Mouse (Mus musculus) limb, embryonic 10.5 days (tissue): ENCODE measurements around the gene P4hb. TPM values are rescaled to one million over a fixed set of nuclear protein-coding genes. Genes with fewer than 3 reads are reported as not detected.
"Not testable (repeated sequence)": the region's sequence is repeated elsewhere in the genome, so short reads cannot be mapped to it uniquely, and the experiment has no call there.

Experiments used
- DNase-seq: peaks from one replicate; pipeline ENCODE4 v3.0.0-alpha.2; 2017; ENCODE audit warnings: low spot score
- H3K27ac ChIP-seq: fragments of 300-500 bp; sonication (generic); 2 replicates; pipeline ENCODE4 v1.5.1; 2016; ENCODE audit warnings: mild to moderate bottlenecking
- H3K27me3 ChIP-seq: fragments of 300-500 bp; sonication (generic); 2 replicates; pipeline ENCODE4 v1.6.1; 2016; ENCODE audit warnings: low read depth, mild to moderate bottlenecking; ENCODE audit not compliant: poor library complexity, severe bottlenecking
- H3K36me3 ChIP-seq: fragments of 300-500 bp; sonication (generic); 2 replicates; pipeline ENCODE4 v1.6.1; 2016; ENCODE audit warnings: mild to moderate bottlenecking, moderate library complexity
- H3K4me1 ChIP-seq: fragments of 300-500 bp; sonication (generic); 2 replicates; pipeline ENCODE4 v1.6.1; 2016
- H3K4me3 ChIP-seq: fragments of 300-500 bp; sonication (generic); 2 replicates; pipeline ENCODE4 v1.5.1; 2016; ENCODE audit warnings: mild to moderate bottlenecking, moderate library complexity
- H3K9me3 ChIP-seq: fragments of 300-500 bp; sonication (generic); replicated peaks from 2 replicates; pipeline ENCODE4 v1.6.1; 2016; ENCODE audit warnings: mild to moderate bottlenecking
- WGBS: fragments of 180-500 bp; shearing (Covaris S2); methylation state at CpG from one replicate; pipeline ENCODE4 v1.1.7; 2016; 5-methylcytosine and 5-hydroxymethylcytosine counted together
- polyA plus RNA-seq: library from polyadenylated mRNA; unstranded; fragments of >200 nt; fragmentation: Nextera tagmentation; extraction: Ambion mirVana; gene quantifications from 2 replicates; pipeline ENCODE4 v1.2.1, GENCODE M21; 2016

Gene P4hb
- polyA plus RNA-seq, 1 experiment from 2014 or later = 656 TPM

DNA sequence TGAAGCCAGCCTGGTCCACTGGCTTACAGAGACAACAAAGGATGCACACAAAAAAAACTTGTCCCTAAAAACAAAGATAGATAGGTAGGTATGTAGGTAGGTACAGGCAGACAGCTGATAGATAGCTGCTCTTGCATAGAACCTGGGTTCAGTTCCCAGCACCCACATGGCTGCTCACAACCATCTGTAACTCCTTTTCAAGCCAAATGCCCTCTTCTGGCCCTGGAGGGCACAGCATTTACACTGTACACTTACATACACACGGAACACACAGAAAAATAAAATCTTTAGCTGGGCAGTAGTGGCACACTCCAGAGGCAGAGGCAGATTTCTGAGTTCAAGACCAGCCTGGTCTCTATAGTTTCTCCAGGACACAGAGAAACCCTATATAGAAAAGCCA, 10.9 kb upstream of the P4hb start:
- Histone ChIP-seq H3K36me3 (peaks cover 81% of the 10 kb centered on the region), H3K4me3 (no peak overlapping the region), H3K9me3 (0 out of 2 replicates have a peak, but pooled peaks cover 2% of the 10 kb centered on the region), H3K27ac (no peak overlapping the region), H3K27me3 (no peaks in the 10 kb centered on the region), H3K4me1 (peaks cover 30% of the 10 kb centered on the region)
- DNase-seq = no peak
- WGBS = 98% methylated on average over 1 of the region's 1 CpGs

GRCm38 (mm10) chr11:120582982-120583293, 9.9 kb upstream of the P4hb start:
- 91% methylated on average over 2 of the region's 2 CpGs for WGBS
- not testable (repeated sequence) for H3K4me3 ChIP-seq, H3K27ac ChIP-seq, DNase-seq, H3K27me3 ChIP-seq, H3K9me3 ChIP-seq
- Histone ChIP-seq H3K4me1 (peaks cover 40% of the 10 kb centered on the region), H3K36me3 (peaks cover 81% of the 10 kb centered on the region)

- peaks cover 81% of the 10 kb centered on the region for H3K36me3 ChIP-seq
- H3K4me1 ChIP-seq = peaks cover 42% of the 10 kb centered on the region
- H3K9me3 ChIP-seq = 0 out of 2 replicates have a peak, but pooled peaks cover 2% of the 10 kb centered on the region
- 75% methylated on average over 8 of the region's 8 CpGs for WGBS
- H3K27me3 ChIP-seq = no peaks in the 10 kb centered on the region
- peak overlapping the region; percentile 97 for H3K27ac ChIP-seq
- no peak for DNase-seq
- H3K4me3 ChIP-seq = peak overlapping the region; percentile 90
Measured at GRCm38 (mm10) chr11:120582268-120582981, 9.4 kb upstream of the P4hb start.

GRCm38 (mm10) chr11:120581490-120582267, 8.6 kb upstream of the P4hb start, which contains the start of gene Arhgdia:
Gene Arhgdia, minus strand, starts transcription at chr11:120581624.
- 0 out of 2 replicates have a peak, but pooled peaks cover 2% of the 10 kb centered on the region for H3K9me3 ChIP-seq
- 5% methylated on average over 75 of the region's 75 CpGs for WGBS
- H3K27me3 ChIP-seq = no peaks in the 10 kb centered on the region
- peaks cover 80% of the 10 kb centered on the region for H3K36me3 ChIP-seq
- peaks cover 42% of the 10 kb centered on the region for H3K4me1 ChIP-seq
- H3K27ac ChIP-seq = peak within 1 kb of the TSS; percentile 97
- peak within 1 kb of the TSS; percentile 90 for H3K4me3 ChIP-seq
- peak; percentile 92 for DNase-seq

GRCm38 (mm10) chr11:120580871-120581331, 7.8 kb upstream of the P4hb start:
- Histone ChIP-seq H3K4me1 (peaks cover 42% of the 10 kb centered on the region), H3K27me3 (no peaks in the 10 kb centered on the region), H3K27ac (peak overlapping the region; percentile 97)

GRCm38 (mm10) chr11:120580190-120580589, 7.1 kb upstream of the P4hb start:
- Histone ChIP-seq H3K36me3 (peaks cover 70% of the 10 kb centered on the region), H3K4me1 (peaks cover 42% of the 10 kb centered on the region), H3K4me3 (peak overlapping the region; percentile 90), H3K9me3 (0 out of 2 replicates have a peak, but pooled peaks cover 2% of the 10 kb centered on the region), H3K27ac (peak overlapping the region; percentile 97), H3K27me3 (no peaks in the 10 kb centered on the region)
- 69% methylated on average over 7 of the region's 7 CpGs for WGBS
- no peak for DNase-seq

More at GRCm38 (mm10) chr11:120580871-120581331, 7.8 kb upstream of the P4hb start:
- Histone ChIP-seq H3K4me3 (peak overlapping the region; percentile 90), H3K36me3 (peaks cover 78% of the 10 kb centered on the region), H3K9me3 (0 out of 2 replicates have a peak, but pooled peaks cover 2% of the 10 kb centered on the region)
- WGBS = under 1% methylated on average over 33 of the region's 44 CpGs
- DNase-seq = peak; percentile 64

- H3K27ac ChIP-seq = peak overlapping the region; percentile 54; the same call in 1 of the 2 replicates
- peaks cover 64% of the 10 kb centered on the region for H3K36me3 ChIP-seq
- peak; percentile 89 for DNase-seq
- H3K27me3 ChIP-seq = no peaks in the 10 kb centered on the region
- H3K4me3 ChIP-seq = peak overlapping the region; percentile 90
- 0 out of 2 replicates have a peak, but pooled peaks cover 2% of the 10 kb centered on the region for H3K9me3 ChIP-seq
- peaks cover 45% of the 10 kb centered on the region for H3K4me1 ChIP-seq
- 64% methylated on average over 15 of the region's 15 CpGs for WGBS
Measured at GRCm38 (mm10) chr11:120579316-120580107, 6.5 kb upstream of the P4hb start.

DNA sequence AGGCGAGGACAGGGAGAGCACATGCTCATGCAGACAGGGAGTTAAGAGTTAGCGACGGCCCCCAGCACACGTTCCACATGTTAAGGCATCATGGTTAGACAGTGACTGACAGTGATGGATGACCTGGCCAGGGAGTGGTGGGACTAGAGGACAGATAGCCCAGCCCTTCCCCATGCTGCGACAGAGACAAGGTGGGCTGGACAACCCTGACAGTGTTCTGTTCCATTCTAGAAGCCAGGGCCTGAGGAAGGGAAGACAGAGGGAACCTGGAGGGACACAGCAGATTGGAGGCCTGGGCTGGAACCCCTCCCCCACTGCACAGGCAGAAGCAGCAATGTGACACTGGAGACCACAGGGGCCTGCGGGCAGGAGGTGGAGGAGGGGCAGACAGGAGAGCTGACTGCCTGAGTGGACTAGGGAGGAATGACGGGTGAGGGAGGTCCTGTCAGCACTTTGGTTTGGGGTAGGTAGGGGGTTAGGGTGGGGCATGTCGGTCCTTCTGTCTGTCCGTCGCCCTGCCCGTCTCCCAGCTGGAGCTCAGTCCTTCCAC, 5.7 kb upstream of the P4hb start:
- no peaks in the 10 kb centered on the region for H3K9me3 ChIP-seq
- H3K27me3 ChIP-seq = no peaks in the 10 kb centered on the region
- DNase-seq = no peak
- peak overlapping the region; percentile 90; the same call in 1 of the 2 replicates for H3K4me3 ChIP-seq
- WGBS = 79% methylated on average over 11 of the region's 11 CpGs
- H3K4me1 ChIP-seq = peaks cover 52% of the 10 kb centered on the region
- peak overlapping the region; percentile 54; the same call in 1 of the 2 replicates for H3K27ac ChIP-seq
- peaks cover 56% of the 10 kb centered on the region for H3K36me3 ChIP-seq

GRCm38 (mm10) chr11:120578024-120578693, 5.1 kb upstream of the P4hb start:
- DNase-seq = no peak
- H3K9me3 ChIP-seq = no peaks in the 10 kb centered on the region
- WGBS = 81% methylated on average over 10 of the region's 10 CpGs
- H3K27ac ChIP-seq = 0 out of 2 replicates have a peak overlapping the region, but pooled peaks have one; percentile 11
- H3K4me3 ChIP-seq = 0 out of 2 replicates have a peak overlapping the region, but pooled peaks have one; percentile 90
- peaks cover 52% of the 10 kb centered on the region for H3K4me1 ChIP-seq
- H3K27me3 ChIP-seq = no peaks in the 10 kb centered on the region
- H3K36me3 ChIP-seq = peaks cover 51% of the 10 kb centered on the region

DNA sequence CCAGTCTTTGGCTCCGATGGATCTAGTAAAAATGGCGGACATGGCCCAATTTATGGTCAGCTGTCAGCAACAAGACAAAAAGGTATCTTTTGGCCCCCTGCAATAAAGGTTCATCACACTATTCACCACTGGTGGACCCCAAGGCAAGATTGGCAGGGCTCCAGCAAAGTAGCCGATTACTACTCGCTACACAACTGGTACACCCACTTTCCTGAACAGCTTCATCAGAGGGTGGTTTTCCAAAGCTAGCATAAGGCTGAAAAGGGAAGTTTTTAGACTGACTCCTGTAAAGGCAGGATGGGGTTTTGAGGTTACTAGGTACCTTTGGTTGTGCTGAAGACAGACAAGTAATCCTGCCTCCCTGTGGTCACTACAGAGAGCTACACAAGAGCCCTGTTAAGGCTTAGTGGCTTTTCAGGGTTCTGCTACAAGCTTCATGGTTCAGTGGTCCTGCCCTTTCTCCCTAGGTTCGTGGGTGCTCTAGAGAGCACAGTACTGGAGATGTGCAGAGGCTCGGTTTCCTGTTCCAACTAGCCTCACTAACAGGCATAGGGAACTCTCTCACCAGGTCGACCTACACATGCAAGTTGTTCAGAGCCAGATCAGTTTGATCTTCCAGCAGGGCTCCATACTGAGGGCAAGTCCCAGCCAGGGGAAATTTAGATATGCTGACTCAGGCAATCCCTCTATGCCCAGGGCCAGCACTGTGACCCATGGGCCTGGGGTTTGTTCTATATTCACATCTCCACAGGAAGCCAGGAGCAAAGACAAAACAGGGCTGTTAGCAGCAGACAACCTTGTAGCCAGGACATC, 4.4 kb upstream of the P4hb start:
- H3K27me3 ChIP-seq = no peaks in the 10 kb centered on the region
- H3K4me1 ChIP-seq = peaks cover 51% of the 10 kb centered on the region
- no peak for DNase-seq
- no peaks in the 10 kb centered on the region for H3K9me3 ChIP-seq
- peaks cover 46% of the 10 kb centered on the region for H3K36me3 ChIP-seq
- H3K27ac ChIP-seq = no peak overlapping the region
- 0 out of 2 replicates have a peak overlapping the region, but pooled peaks have one; percentile 9 for H3K4me3 ChIP-seq
- 87% methylated on average over 7 of the region's 7 CpGs for WGBS

DNA sequence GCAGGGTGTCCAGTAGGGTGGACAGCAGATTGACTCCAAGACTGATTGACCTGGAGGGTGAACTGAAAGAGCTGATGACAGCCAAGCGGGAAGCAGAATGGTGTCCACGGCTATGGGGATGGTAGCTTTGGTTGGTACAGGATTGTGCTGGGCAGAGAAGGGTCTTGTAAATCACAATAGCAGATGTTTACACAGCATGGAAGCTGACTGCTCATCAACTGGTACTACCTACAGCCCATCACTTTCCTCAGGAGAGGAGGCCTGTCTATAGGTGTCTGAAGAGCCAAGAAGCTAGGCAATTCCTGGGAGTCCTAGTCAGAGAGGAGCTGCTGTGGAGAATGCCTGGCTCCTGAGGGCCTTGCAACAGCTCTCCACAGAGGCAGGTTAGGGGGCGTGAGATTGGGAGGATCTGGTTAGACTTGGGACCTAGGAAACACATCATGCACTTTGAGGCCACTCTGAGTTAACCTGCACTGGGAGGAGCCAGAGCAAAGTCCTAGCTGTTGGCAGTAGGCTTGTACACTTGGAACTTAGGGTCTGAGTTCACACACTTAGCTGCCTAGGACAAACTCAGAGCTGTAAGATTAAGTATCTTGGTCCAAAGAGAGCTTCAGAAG, 3.4 kb upstream of the P4hb start:
- Histone ChIP-seq H3K4me3 (0 out of 2 replicates have a peak overlapping the region, but pooled peaks have one; percentile 9), H3K4me1 (peaks cover 48% of the 10 kb centered on the region), H3K27ac (no peak overlapping the region; the same call in 1 of the 2 replicates), H3K36me3 (peaks cover 43% of the 10 kb centered on the region), H3K27me3 (no peaks in the 10 kb centered on the region), H3K9me3 (no peaks in the 10 kb centered on the region)
- DNase-seq = no peak
- 81% methylated on average over 3 of the region's 3 CpGs for WGBS
